Mouse (Mus musculus) cerebellum, adult 2 months (tissue): ENCODE measurements around the gene Rinl.

Experiments
- CTCF ChIP-seq: fragments of 200-500 bp; IDR thresholded peaks from 2 replicates; pipeline ENCODE4 v1.5.1; 2011; ENCODE audit warnings: low read depth, mild to moderate bottlenecking, control low read depth, low read length, moderate library complexity, borderline replicate concordance; ENCODE audit not compliant: insufficient read depth
- POLR2A ChIP-seq: fragments of 200-500 bp; IDR thresholded peaks from 2 replicates; pipeline ENCODE4 v1.6.1; 2011; ENCODE audit warnings: low read length, control low read depth, borderline replicate concordance; ENCODE audit not compliant: insufficient read depth

DNA sequence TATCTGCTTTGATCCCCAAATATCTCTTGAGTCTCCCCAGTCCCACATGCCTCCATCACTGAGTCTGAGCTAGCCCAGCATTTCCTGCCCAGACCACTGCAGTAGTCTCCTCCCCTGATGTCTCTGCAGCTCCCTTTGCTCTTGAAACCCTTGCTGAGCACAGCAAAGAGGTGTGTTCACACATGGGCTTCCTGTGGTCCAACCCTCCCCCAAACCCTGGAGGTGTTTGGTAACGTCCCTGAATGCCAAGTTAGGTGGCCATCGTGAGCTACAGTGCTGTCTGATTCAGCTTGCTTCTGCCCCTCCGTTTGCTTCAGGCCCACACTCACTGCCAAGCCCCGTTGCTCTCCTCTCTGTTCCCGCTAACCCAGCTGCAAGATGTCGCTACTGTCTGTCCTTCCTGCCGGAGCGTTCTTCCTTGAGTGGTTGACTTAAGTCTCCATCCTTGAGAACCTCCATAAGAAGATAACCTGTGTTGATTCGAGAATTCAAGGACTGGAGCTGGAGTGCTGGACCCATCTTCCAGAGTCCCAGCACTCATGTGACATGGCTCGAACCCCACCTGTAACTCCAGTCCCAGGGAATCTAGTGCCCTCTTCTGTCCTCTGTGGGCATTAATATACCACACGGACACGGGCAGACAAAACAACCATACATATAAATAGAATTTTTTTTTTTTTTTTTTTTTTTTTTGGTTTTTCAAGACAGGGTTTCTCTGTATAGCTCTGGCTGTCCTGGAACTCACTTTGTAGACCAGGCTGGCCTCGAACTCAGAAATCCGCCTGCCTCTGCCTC, 3.8 kb downstream of the Rinl start:
- no peak for TF ChIP-seq POLR2A
- TF ChIP-seq CTCF: no peak
